Mouse (Mus musculus): ENCODE results near the gene Sh3rf1. TPM values are rescaled to one million over a fixed set of nuclear protein-coding genes. Genes with fewer than 3 reads are reported as not detected.

Sh3rf1 gene
- total and polyA plus RNA-seq, 2 experiments from 2014 or later: 17.9 to 31.3 TPM

DNA sequence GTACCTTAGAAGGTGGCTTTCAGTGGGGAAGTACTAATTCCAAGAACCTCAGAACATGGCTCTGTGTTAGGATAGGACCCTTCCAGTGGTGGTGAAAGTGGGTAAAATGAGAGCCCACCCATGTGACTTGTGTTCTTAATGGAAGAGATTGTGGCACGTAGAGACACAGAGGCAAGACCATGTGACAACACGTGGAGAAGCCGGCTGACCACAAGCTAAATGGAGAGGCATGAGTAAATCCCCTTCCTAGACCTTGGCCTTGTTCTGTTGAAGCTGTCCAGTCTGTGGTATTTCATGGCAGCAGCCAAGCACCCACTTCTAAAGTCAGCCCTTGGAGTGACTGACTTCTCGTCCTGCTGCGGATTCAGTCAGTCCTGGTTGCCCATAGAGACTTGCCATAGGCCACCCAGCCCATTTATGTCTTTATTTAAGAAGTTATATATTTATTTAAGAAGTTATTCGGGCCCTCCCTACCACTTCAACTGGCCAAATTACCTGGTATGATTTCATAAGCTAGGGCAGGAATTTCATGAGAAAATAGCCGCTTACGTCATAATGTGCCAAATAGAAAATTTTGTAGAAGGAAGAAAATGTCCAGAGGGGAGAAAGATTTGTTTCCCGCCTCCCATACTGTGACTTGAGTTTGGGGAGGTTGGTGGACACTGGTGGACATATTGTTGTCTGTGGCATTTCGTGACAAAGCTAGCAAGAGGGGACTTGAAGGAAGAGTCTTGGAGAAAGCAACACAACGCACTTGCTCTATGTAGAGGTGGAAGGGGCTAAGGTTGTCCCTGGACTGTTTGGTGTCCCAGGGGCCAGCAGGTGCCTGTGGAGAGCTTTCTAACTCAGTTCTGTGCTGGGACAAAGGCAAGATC lies 7.4 kb downstream of the Sh3rf1 start:
- Histone ChIP-seq H3K27me3 (ENCODE audit: insufficient read depth, low read length) (no peaks in the 10 kb centered on the region), H3K9ac (replicated peaks; ENCODE audit: low read length) (no peak overlapping the region), H3K4me2 (ENCODE audit: low read depth, low read length) (no peak overlapping the region), H3K4me3 (ENCODE audit: low read length) (no peak overlapping the region), H3K9me3 (ENCODE audit: low read length) (no peaks in the 10 kb centered on the region), H3K27ac (no peak overlapping the region), H3K4me1 (ENCODE audit: insufficient read depth, low read length) (peaks cover 7% of the 10 kb centered on the region), H3K36me3 (ENCODE audit: insufficient read depth, low read length) (no peaks in the 10 kb centered on the region)
- no peak for TF ChIP-seq CTCF (IDR thresholded peaks at IDR 0.05; ENCODE audit: low read depth)
- DNase-seq (ENCODE audit: low spot score) (no peak), ATAC-seq (no peak)
- 97% methylated on average over 11 of the region's 11 CpGs for WGBS

DNA sequence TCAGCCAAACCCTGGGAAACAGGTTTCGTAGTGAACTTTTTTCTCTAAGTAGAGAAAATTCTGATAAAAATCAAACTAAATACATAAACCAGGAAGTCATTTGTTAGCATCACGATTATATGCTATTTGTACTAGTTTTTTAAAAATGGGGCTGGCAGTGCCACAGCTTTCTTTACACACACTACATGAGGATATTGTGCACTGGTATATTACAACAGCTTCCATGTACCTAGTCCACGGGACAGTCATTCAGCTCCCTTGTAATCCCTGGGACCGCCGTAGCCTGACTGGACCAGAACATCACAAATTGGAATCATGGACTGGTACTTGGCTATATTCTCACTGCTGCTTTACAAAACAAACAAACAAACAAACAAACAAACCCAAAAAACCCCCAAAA lies 11.8 kb downstream of the Sh3rf1 start:
- ATAC-seq: no peak
- Histone ChIP-seq H3K27me3 (ENCODE audit: insufficient read depth, low read length) (no peaks in the 10 kb centered on the region), H3K9ac (replicated peaks; ENCODE audit: low read length) (no peak overlapping the region), H3K36me3 (ENCODE audit: insufficient read depth, low read length) (no peaks in the 10 kb centered on the region), H3K4me1 (ENCODE audit: insufficient read depth, low read length) (no peaks in the 10 kb centered on the region), H3K27ac (no peak overlapping the region), H3K4me2 (ENCODE audit: low read depth, low read length) (no peak overlapping the region), H3K9me3 (ENCODE audit: low read length) (no peaks in the 10 kb centered on the region), H3K4me3 (ENCODE audit: low read length) (no peak overlapping the region)
- no peak for DNase-seq (ENCODE audit: low spot score)
- 91% methylated on average over 5 of the region's 5 CpGs for WGBS
- no peak for TF ChIP-seq CTCF (IDR thresholded peaks at IDR 0.05; ENCODE audit: low read depth)

DNA sequence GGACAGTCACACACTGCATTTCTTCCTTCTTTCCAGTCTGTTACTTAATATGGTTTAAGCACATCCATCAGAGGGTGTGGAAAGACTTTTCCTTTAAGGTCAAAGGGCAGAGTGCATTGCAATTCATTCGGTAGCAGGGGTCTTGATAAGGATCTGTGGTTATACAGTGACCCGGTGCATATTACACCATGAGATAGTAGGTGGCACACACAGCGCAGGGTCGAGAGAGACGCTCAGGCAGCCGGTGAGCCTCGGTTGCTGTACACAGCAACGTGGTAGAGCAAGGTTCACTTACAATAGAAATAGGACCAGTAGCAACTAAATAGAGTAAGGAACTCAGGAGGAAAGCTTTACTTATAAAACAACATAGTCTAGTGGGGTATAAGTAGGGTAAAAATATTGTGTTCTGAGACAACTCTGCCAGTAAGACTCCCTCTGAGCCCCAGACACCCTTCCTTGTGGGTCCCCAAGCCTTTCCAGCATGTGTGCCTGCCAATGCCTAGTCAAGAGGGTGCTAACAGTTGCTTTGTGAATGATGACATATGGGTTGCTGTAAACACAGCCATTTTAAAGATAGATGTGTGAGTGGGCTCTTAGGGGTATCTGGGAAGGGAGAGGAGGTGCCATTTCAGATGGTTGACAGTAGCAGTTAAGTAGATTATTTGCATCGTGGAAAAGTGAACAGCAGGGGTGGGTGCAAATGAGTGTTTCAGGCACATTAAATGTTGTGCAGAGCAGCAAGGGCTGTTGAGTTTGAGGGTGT lies 13.0 kb downstream of the Sh3rf1 start:
- no peak overlapping the region for H3K4me2 ChIP-seq (ENCODE audit: low read depth, low read length)
- no peak for DNase-seq (ENCODE audit: low spot score)
- TF ChIP-seq CTCF (IDR thresholded peaks at IDR 0.05; ENCODE audit: low read depth): no peak
- no peak overlapping the region for H3K9ac ChIP-seq (replicated peaks; ENCODE audit: low read length)
- H3K27ac ChIP-seq: no peak overlapping the region
- no peaks in the 10 kb centered on the region for H3K4me1 ChIP-seq (ENCODE audit: insufficient read depth, low read length)
- H3K9me3 ChIP-seq (ENCODE audit: low read length): no peaks in the 10 kb centered on the region
- H3K27me3 ChIP-seq (ENCODE audit: insufficient read depth, low read length): no peaks in the 10 kb centered on the region
- 73% methylated on average over 9 of the region's 9 CpGs for WGBS
- no peak overlapping the region for H3K4me3 ChIP-seq (ENCODE audit: low read length)
- no peak for ATAC-seq
- no peaks in the 10 kb centered on the region for H3K36me3 ChIP-seq (ENCODE audit: insufficient read depth, low read length)

DNA sequence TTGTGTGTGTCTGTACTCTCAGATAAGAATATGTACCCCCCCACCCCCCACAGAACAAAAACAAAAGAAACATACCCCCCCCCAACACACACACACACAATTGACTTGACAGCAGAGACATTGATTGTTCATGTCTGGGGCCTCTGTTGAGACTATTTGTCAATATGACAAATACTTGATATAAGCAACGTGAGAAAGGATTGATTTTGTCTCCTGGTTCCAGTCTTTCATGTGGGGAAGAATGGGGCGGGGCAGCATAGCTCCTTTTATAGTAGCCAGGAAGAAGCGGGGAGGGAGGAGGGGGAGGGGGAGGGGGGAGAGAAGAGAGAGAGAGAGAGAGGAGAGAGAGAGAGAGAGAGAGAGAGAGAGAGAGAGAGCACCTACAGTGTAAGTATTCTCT lies 15.9 kb downstream of the Sh3rf1 start:
- Histone ChIP-seq H3K9ac (replicated peaks; ENCODE audit: low read length) (no peak overlapping the region), H3K4me2 (ENCODE audit: low read depth, low read length) (no peak overlapping the region), H3K27ac (no peak overlapping the region), H3K36me3 (ENCODE audit: insufficient read depth, low read length) (no peaks in the 10 kb centered on the region), H3K4me3 (ENCODE audit: low read length) (no peak overlapping the region), H3K4me1 (ENCODE audit: insufficient read depth, low read length) (no peaks in the 10 kb centered on the region), H3K27me3 (ENCODE audit: insufficient read depth, low read length) (no peaks in the 10 kb centered on the region), H3K9me3 (ENCODE audit: low read length) (no peaks in the 10 kb centered on the region)
- WGBS: 50% methylated on average over 3 of the region's 3 CpGs
- no peak for TF ChIP-seq CTCF (IDR thresholded peaks at IDR 0.05; ENCODE audit: low read depth)
- ATAC-seq (no peak), DNase-seq (ENCODE audit: low spot score) (no peak)

DNA sequence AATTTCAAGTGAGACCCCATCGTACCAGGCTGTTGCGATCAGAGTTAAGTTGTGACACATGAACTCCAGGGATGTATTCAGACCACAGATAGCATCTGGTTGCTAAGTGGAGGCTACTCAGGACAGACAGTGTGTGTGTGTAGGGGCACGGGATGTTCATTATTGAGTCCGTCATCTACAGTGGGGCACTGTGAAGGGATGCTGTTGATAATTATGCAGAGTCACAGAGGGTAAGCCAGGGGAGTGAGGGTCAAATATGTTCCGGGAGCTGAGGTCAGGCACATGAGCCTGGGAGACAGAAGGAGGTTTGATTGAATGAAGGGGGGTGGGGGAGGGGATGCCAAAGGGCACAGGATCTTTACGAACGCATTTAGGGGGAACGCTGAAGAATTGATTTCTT lies 17.6 kb downstream of the Sh3rf1 start:
- Histone ChIP-seq H3K9ac (replicated peaks; ENCODE audit: low read length) (no peak overlapping the region), H3K4me3 (ENCODE audit: low read length) (no peak overlapping the region), H3K36me3 (ENCODE audit: insufficient read depth, low read length) (no peaks in the 10 kb centered on the region), H3K27me3 (ENCODE audit: insufficient read depth, low read length) (no peaks in the 10 kb centered on the region), H3K27ac (no peak overlapping the region), H3K9me3 (ENCODE audit: low read length) (no peaks in the 10 kb centered on the region), H3K4me2 (ENCODE audit: low read depth, low read length) (no peak overlapping the region), H3K4me1 (ENCODE audit: insufficient read depth, low read length) (no peaks in the 10 kb centered on the region)
- DNase-seq (ENCODE audit: low spot score): no peak
- TF ChIP-seq CTCF (IDR thresholded peaks at IDR 0.05; ENCODE audit: low read depth): no peak
- 56% methylated on average over 8 of the region's 8 CpGs for WGBS
- no peak for ATAC-seq

DNA sequence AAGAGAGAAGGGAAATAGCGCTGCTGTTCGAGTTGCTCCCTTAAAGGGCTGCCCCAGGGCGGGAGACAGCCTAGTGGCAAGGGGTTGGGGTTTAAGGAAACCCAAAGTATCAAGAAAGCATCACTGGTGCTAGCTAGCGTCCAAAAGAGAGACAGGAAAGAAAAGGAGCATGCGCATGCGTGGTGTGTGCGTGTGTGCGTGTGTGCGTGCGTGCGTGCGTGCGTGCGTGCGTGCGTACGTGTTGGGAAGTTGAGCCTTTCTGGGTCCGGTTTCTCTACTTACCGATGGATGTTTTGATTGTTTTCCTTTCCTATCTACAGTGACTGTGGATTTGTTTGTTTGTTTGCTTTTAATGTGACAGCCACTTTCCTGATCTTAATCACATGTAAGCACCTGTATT lies 19.2 kb downstream of the Sh3rf1 start:
- Histone ChIP-seq H3K4me3 (ENCODE audit: low read length) (no peak overlapping the region), H3K9ac (replicated peaks; ENCODE audit: low read length) (no peak overlapping the region), H3K4me2 (ENCODE audit: low read depth, low read length) (no peak overlapping the region), H3K36me3 (ENCODE audit: insufficient read depth, low read length) (no peaks in the 10 kb centered on the region), H3K27me3 (ENCODE audit: insufficient read depth, low read length) (no peaks in the 10 kb centered on the region), H3K4me1 (ENCODE audit: insufficient read depth, low read length) (no peaks in the 10 kb centered on the region), H3K27ac (no peak overlapping the region), H3K9me3 (ENCODE audit: low read length) (no peaks in the 10 kb centered on the region)
- ATAC-seq (no peak), DNase-seq (ENCODE audit: low spot score) (no peak)
- TF ChIP-seq CTCF (IDR thresholded peaks at IDR 0.05; ENCODE audit: low read depth): no peak
- 94% methylated on average over 19 of the region's 19 CpGs for WGBS

DNA sequence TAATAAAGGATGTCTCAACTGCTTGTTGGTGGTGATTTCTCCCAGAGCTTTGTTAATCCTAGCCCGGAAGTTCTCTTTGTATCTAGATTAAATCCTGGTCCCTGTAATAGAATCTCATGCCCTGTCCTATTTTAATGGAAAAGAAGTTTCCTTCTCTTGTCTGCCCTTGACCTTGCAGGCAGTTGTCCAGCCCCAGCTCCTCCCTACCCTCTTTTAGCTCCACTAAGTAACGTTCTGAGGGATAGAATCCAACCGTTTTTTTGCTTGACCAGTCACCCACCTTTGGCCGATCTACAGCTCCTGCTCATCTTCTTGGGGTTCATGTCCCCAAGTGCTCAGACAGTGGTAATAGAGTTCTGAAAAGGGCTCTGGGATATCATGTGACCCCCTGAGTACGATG lies 19.8 kb downstream of the Sh3rf1 start:
- no peak for TF ChIP-seq CTCF (IDR thresholded peaks at IDR 0.05; ENCODE audit: low read depth)
- no peak overlapping the region for H3K9ac ChIP-seq (replicated peaks; ENCODE audit: low read length)
- WGBS: 90% methylated on average over 5 of the region's 5 CpGs
- no peak overlapping the region for H3K27ac ChIP-seq
- no peaks in the 10 kb centered on the region for H3K4me1 ChIP-seq (ENCODE audit: insufficient read depth, low read length)
- no peaks in the 10 kb centered on the region for H3K9me3 ChIP-seq (ENCODE audit: low read length)
- DNase-seq (ENCODE audit: low spot score): no peak
- H3K36me3 ChIP-seq (ENCODE audit: insufficient read depth, low read length): no peaks in the 10 kb centered on the region
- no peak overlapping the region for H3K4me2 ChIP-seq (ENCODE audit: low read depth, low read length)
- H3K4me3 ChIP-seq (ENCODE audit: low read length): no peak overlapping the region
- no peaks in the 10 kb centered on the region for H3K27me3 ChIP-seq (ENCODE audit: insufficient read depth, low read length)
- ATAC-seq: no peak
